Mouse (Mus musculus) intestine, embryonic 15.5 days (tissue): Measurements from ENCODE around the gene Mdk. TPM values are rescaled to one million over a fixed set of nuclear protein-coding genes. Genes with fewer than 3 reads are reported as not detected.

Source experiments
- ATAC-seq: fragments of 200-750 bp; cut with Nextera tagmentation; 2 replicates; pipeline ENCODE4 v1.8.0; 2017; ENCODE audit warnings: moderate TSS enrichment, moderate library complexity
- H3K27ac ChIP-seq: fragments of 300-500 bp; sonication (generic); 2 replicates; pipeline ENCODE4 v1.5.1; 2015; ENCODE audit warnings: mild to moderate bottlenecking, inconsistent platforms
- H3K27me3 ChIP-seq: fragments of 300-500 bp; sonication (generic); replicated peaks from 2 replicates; pipeline ENCODE4 v1.6.1; 2015; ENCODE audit warnings: inconsistent platforms
- H3K36me3 ChIP-seq: fragments of 300-500 bp; sonication (generic); 2 replicates; pipeline ENCODE4 v1.6.1; 2015; ENCODE audit warnings: inconsistent platforms
- H3K4me1 ChIP-seq: fragments of 300-500 bp; sonication (generic); replicated peaks from 2 replicates; pipeline ENCODE4 v1.6.1; 2015; ENCODE audit warnings: inconsistent platforms
- H3K4me2 ChIP-seq: fragments of 300-500 bp; sonication (generic); replicated peaks from 2 replicates; pipeline ENCODE4 v1.6.1; 2015; ENCODE audit warnings: mild to moderate bottlenecking, inconsistent platforms
- H3K4me3 ChIP-seq: fragments of 300-500 bp; sonication (generic); replicated peaks from 2 replicates; pipeline ENCODE4 v1.5.1; 2015; ENCODE audit warnings: inconsistent platforms
- H3K9ac ChIP-seq: fragments of 300-500 bp; sonication (generic); 2 replicates; pipeline ENCODE4 v1.6.1; 2015; ENCODE audit warnings: inconsistent platforms
- H3K9me3 ChIP-seq: fragments of 300-500 bp; sonication (generic); 2 replicates; pipeline ENCODE4 v1.6.1; 2016; ENCODE audit warnings: inconsistent platforms
- WGBS: fragments of 180-500 bp; shearing (Covaris S2); methylation state at CpG from one replicate; pipeline ENCODE4 v1.1.7; 2015; 5-methylcytosine and 5-hydroxymethylcytosine counted together
- polyA plus RNA-seq: library from polyadenylated mRNA; unstranded; fragments of >200 nt; fragmentation: Nextera tagmentation; extraction: Ambion mirVana; gene quantifications from 2 replicates; pipeline ENCODE4 v1.2.1, GENCODE M21; 2015

The Mdk gene
- polyA plus RNA-seq, 1 experiment from 2014 or later, result 652 TPM

DNA sequence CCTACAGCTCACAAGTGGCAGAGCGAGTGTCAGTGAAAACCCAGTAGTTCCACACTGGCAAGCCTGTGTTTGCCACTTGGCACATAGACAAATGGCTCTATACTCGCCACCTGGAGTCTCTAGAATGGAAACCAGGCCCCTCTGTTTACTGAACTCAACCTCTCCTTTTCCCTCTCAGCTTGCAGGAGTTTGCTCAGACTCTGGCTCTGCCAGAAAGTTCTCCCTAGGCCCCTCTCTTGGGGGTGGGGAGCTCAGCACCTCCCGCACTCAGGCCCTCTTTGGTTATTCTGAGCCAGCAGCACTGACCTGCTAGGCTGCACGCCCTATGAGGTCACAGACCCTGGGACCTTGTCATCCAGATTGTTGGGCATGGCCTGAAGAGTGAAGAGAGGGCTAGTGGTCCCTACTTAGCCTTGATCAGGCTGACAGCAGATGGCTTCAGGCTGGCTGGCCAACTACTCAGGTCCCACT is 23.1 kb upstream of the Mdk start:
- H3K9me3 ChIP-seq, result no peaks in the 10 kb centered on the region
- no peak for ATAC-seq
- H3K9ac ChIP-seq, result no peak overlapping the region
- no peak overlapping the region for H3K4me3 ChIP-seq
- no peaks in the 10 kb centered on the region for H3K27me3 ChIP-seq
- H3K4me2 ChIP-seq, result no peak overlapping the region
- 64% methylated on average over 4 of the region's 4 CpGs for WGBS
- no peaks in the 10 kb centered on the region for H3K36me3 ChIP-seq
- H3K27ac ChIP-seq, result 0 out of 2 replicates have a peak overlapping the region, but pooled peaks have one; percentile 44
- H3K4me1 ChIP-seq, result peaks cover 71% of the 10 kb centered on the region

DNA sequence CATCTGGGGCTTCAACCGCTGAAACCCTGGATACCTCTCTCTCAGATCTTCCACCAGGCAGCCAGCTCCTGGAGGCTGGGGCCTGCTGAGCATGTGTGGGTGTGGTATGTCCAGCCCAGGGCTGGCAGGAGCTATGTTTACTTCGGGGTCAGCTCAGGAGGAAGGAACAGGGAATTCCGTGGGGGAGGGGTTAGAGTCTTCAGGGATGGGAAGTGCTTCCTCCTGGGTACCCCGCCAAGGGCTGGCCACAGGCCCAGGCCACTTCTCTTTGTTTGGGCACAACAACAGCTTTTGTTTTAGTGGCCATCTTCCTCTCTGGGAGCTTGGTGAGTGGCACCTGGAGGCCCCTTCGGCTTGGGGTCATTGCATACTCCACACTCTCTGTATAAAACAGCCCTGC is 21.7 kb upstream of the Mdk start:
- H3K4me1 ChIP-seq, result peaks cover 71% of the 10 kb centered on the region
- no peak overlapping the region for H3K9ac ChIP-seq
- peak overlapping the region; percentile 45 for H3K27ac ChIP-seq
- no peaks in the 10 kb centered on the region for H3K36me3 ChIP-seq
- no peaks in the 10 kb centered on the region for H3K9me3 ChIP-seq
- H3K4me2 ChIP-seq, result no peak overlapping the region
- no peaks in the 10 kb centered on the region for H3K27me3 ChIP-seq
- H3K4me3 ChIP-seq, result no peak overlapping the region
- ATAC-seq, result 0 out of 2 replicates have a peak, but pooled peaks have one; percentile 24
- WGBS, result 11% methylated on average over 5 of the region's 5 CpGs

DNA sequence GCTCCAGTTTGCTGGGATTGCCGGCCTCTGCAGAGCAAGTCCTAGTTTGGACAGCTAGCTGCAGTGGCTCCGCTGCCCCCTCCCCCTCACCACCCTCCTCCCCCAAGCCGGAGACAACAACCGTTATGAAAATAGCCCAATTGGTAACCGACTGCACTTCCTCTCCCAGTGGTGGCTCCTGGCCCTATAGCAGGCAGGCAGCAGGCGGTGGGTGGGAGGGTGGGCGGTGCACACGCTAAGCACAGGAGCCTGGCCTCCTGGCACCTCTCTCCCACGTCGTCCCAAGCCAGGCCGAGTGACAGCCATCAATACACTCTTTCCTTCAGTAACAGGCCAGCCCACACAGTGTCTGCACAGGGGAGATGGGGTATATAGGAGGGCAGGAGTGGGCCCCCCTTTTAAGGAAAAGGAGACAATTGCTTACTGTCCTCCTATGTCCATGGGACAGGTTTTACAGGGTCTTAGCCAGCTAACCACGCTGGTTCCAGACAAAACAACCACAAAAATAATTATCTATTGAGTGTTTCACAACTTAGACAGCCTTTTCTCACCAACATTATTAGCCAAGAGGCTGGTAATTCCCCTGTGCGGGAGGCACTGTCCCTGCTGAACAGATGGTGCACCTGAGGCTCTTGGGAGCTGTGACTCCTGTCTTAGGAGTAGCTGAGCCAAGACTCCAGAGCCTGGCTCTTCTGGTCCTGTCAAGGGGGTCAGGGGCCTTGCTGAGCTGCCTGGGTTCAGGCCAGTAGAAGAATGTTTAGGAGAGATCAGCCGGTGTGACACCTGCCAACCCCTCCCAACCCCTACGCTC is 18.4 kb upstream of the Mdk start:
- H3K9me3 ChIP-seq, result no peaks in the 10 kb centered on the region
- peak; percentile 58 for ATAC-seq
- H3K9ac ChIP-seq, result peak overlapping the region; percentile 22
- no peaks in the 10 kb centered on the region for H3K36me3 ChIP-seq
- H3K4me2 ChIP-seq, result peak overlapping the region; percentile 48
- no peaks in the 10 kb centered on the region for H3K27me3 ChIP-seq
- peaks cover 67% of the 10 kb centered on the region for H3K4me1 ChIP-seq
- no peak overlapping the region for H3K4me3 ChIP-seq
- H3K27ac ChIP-seq, result peak overlapping the region; percentile 75
- 18% methylated on average over 15 of the region's 15 CpGs for WGBS

DNA sequence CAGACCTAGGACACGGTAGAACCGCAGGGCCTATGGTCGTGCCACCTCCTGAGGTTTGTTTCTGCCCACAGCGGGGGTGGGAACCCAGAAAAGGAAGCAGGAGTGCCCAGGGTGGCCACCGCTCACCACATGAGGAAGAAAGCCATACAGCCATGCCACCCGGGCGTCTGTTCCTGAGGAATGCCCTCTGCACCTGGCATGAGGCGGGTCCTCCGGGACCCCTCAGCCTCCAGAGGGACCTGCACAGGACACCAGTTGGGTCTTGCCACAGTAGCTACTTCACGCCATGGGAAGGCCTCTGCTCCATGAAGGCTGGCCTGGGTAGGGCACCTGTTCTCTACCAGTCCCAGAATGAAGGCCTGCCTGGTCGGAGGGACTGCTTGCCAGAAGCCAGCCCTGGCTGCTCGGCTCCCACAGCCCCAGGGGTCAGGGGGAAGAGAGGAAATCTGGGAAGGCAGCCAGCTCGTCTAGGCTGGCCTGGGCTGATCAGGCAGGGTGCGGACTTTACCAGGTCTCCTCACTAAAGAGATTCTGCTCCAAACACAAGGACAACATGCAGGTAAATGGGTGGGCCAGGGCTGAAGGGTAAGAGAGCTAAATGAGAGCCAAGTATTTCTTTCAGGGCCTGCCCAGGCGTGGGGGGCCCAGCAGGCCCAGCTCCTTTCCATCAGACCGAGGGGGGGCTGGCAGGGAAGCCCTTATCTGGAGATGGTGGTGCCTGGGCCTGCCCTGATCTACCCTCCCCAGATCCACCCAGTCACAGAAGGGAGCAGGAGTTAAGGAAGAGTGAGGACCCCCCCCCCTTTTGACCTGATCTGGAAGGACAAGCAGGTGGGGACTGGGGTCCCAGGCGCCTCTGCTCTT is 17.5 kb upstream of the Mdk start:
- H3K9ac ChIP-seq, result peak overlapping the region; percentile 22
- peak; percentile 11 for ATAC-seq
- peak overlapping the region; percentile 48 for H3K4me2 ChIP-seq
- H3K27ac ChIP-seq, result peak overlapping the region; percentile 75
- WGBS, result 69% methylated on average over 17 of the region's 17 CpGs
- no peak overlapping the region for H3K4me3 ChIP-seq
- H3K36me3 ChIP-seq, result no peaks in the 10 kb centered on the region
- H3K9me3 ChIP-seq, result no peaks in the 10 kb centered on the region
- no peaks in the 10 kb centered on the region for H3K27me3 ChIP-seq
- peaks cover 66% of the 10 kb centered on the region for H3K4me1 ChIP-seq

DNA sequence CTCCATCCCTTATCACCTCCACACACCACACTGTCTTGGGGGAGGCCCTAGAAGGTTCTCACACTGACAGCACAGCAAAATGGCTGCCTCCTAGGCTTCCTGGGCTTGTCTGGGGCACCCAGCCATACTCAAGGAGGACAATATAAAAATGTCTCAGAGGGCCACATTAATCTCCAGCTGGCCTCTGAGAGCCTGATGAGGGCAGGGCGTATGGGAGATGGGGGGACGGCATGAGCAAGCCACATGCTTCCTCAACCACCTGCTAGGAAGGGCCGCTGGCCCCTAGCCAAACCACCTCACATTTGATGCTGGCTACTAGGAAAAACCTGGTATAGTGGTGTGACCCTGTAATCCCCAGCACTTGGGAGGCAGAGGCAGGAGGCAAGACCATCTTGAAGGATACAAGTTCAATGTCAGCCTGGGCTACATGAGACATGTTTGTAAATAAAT is 16.7 kb upstream of the Mdk start:
- no peaks in the 10 kb centered on the region for H3K27me3 ChIP-seq
- H3K4me2 ChIP-seq, result no peak overlapping the region
- H3K4me1 ChIP-seq, result peaks cover 64% of the 10 kb centered on the region
- no peaks in the 10 kb centered on the region for H3K9me3 ChIP-seq
- no peak overlapping the region for H3K4me3 ChIP-seq
- no peak for ATAC-seq
- no peak overlapping the region for H3K9ac ChIP-seq
- H3K36me3 ChIP-seq, result no peaks in the 10 kb centered on the region
- H3K27ac ChIP-seq, result no peak overlapping the region; the same call in 1 of the 2 replicates
- 66% methylated on average over 3 of the region's 3 CpGs for WGBS

DNA sequence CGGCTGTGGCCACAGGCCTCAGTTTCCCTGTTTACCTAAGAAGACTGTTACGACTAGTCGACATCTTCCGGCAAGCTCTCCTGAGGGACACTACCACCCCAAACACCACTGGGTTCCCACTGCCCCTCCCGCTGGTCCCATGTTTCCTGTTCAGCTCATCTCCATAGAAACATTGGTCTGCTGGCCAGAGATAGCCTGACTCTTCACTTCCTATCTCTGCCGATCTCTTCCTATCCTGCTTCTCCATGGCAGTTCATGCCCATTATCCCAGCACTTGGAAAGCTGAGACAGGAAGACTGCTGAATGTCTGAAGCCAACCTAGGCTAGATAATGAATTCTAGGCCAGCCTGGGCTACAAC is 16.0 kb upstream of the Mdk start:
- Histone ChIP-seq H3K27ac (0 out of 2 replicates have a peak overlapping the region, but pooled peaks have one; percentile 45), H3K4me1 (peaks cover 58% of the 10 kb centered on the region), H3K9me3 (no peaks in the 10 kb centered on the region), H3K4me3 (no peak overlapping the region), H3K9ac (0 out of 2 replicates have a peak overlapping the region, but pooled peaks have one; percentile 0), H3K36me3 (no peaks in the 10 kb centered on the region), H3K27me3 (no peaks in the 10 kb centered on the region), H3K4me2 (peak overlapping the region; percentile 17; the same call in 1 of the 2 replicates)
- WGBS, result 64% methylated on average over 6 of the region's 6 CpGs
- ATAC-seq, result no peak

DNA sequence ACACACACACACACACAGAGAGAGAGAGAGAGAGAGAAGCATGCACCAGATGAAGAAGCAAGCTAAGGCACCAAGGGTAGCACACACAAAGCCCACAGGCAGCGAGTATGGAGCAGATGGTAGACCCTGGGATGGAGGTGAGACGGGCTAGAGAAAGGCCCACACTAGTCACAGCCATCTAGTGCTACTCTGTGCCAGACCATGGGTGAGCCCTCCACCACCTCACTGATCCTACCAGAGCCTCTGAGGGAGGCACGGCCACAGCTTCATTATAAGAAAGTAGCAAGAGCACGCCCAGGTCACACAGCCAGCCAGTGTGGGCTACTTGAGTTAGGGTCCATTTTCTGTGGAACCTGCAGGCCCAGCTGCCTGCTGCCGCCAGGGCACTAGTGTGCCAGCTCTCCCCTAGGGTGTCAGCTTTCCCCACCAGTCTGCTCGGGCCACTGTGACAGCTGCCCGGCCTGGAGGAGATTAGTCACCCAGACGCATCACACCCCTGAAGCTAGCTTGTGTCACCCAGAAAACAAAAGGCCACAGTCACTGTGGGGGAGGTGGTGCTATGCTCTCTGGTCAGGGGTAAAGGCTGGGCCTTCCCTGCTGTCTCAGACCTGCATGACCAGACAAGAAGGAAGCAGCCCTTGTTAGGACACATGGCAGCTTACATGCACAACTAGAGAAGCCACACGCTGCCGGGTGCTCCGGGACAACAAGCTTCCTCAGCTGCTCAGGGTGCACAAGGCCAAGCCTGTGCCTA is 15.5 kb upstream of the Mdk start:
- H3K4me2 ChIP-seq, result peak overlapping the region; percentile 17; the same call in 1 of the 2 replicates
- no peak overlapping the region for H3K4me3 ChIP-seq
- ATAC-seq, result peak; percentile 34
- H3K9me3 ChIP-seq, result no peaks in the 10 kb centered on the region
- peaks cover 58% of the 10 kb centered on the region for H3K4me1 ChIP-seq
- no peaks in the 10 kb centered on the region for H3K36me3 ChIP-seq
- H3K9ac ChIP-seq, result 0 out of 2 replicates have a peak overlapping the region, but pooled peaks have one; percentile 0
- H3K27me3 ChIP-seq, result no peaks in the 10 kb centered on the region
- peak overlapping the region; percentile 45 for H3K27ac ChIP-seq
- WGBS, result 60% methylated on average over 11 of the region's 11 CpGs

DNA sequence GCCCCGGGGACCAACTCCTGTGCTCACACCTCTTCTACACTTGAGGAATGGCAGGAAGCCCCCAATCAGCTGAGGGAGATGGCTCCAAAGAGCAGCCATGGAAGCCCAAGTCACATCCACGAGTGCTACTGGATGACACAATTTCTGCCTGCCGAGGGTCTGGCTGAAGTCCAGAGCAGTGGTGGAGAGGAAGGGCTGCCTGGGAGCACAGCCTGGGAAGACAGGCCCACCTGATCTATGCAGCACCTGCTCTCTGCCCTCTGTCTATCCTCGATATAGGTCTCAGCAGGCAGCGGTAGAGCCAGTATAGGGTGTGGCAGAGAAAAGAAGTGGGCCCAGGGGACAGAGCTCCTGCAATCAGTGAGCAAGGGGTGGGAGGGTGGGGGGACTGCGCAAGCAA is 14.7 kb upstream of the Mdk start:
- Histone ChIP-seq H3K27me3 (no peaks in the 10 kb centered on the region), H3K4me1 (peaks cover 58% of the 10 kb centered on the region), H3K9me3 (no peaks in the 10 kb centered on the region), H3K4me2 (no peak overlapping the region), H3K27ac (no peak overlapping the region), H3K9ac (no peak overlapping the region; the same call in 1 of the 2 replicates), H3K36me3 (0 out of 2 replicates have a peak, but pooled peaks cover 1% of the 10 kb centered on the region), H3K4me3 (no peak overlapping the region)
- ATAC-seq, result peak; percentile 48
- WGBS, result 41% methylated on average over 6 of the region's 6 CpGs

DNA sequence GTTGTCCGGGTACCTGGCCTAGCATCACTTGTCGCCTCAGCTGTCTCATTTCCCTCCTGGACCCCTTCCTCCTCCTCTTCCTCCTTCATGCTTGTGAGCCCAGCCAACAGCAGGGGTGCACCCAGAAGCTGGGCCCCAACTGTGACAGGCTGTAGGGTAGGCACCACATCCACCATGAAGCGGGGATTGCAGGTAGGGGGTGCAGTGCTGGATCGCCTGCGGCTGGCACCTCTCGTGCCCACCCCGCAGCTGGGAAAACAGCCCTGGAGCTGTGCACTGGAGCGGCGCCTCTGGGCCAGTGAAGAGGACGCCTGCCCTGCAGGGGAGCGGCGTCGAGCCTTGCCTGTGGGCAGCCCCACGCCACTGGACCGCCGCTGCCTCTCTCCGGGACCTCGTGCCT is 13.4 kb upstream of the Mdk start, which contains the start of gene Gm9821:
TSS of gene Gm9821 (plus strand) at position 221 of the 400 bp plus-strand sequence.
- 92% methylated on average over 18 of the region's 18 CpGs for WGBS

DNA sequence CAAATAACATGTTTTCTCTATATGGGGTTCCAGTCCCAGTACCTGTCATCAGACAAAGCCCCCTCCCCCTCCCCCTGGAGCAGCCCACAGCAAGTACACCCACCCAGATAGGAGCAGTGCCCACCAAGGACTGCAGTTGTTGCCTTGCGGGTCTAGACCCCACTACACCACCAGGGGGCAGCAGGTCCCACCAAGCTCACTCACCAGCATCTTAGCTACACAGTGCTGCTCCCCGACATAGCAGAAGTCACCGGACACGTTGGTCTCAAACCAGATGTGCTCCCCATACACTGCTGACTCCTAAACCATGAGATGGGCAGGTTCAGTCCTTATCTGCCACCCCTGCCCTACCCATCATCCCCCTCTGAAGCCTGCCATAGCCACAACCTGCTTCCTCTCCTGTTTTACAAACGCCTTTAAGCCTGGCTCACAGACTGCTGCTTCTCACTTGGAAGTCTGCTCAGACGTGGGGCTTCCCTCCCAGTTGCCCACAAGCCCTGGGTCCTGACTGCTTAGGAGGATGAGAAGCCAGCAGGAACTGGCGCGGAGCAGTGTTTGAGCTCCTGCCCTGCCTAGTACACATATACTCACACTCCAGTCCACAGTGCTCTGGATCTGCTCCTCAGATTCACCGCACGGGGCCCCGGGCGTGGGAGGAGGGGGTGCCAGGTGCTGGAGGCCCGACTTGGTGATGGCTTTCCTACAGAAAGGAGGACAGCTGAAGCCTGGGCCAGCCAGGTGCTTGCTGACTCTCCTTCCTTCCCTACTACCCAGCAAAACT is 12.3 kb upstream of the Mdk start:
- peaks cover 18% of the 10 kb centered on the region for H3K36me3 ChIP-seq
- H3K27me3 ChIP-seq, result no peaks in the 10 kb centered on the region
- H3K4me1 ChIP-seq, result peaks cover 42% of the 10 kb centered on the region
- no peak overlapping the region for H3K27ac ChIP-seq
- ATAC-seq, result peak; percentile 60
- WGBS, result 43% methylated on average over 13 of the region's 13 CpGs
- H3K4me3 ChIP-seq, result no peak overlapping the region
- H3K9ac ChIP-seq, result peak overlapping the region; percentile 5; the same call in 1 of the 2 replicates
- H3K4me2 ChIP-seq, result no peak overlapping the region
- H3K9me3 ChIP-seq, result no peaks in the 10 kb centered on the region

More for the DNA sequence above, 13.4 kb upstream of the Mdk start, which contains the start of gene Gm9821:
- Histone ChIP-seq H3K36me3 (peaks cover 7% of the 10 kb centered on the region), H3K9ac (peak within 1 kb of the TSS; percentile 5; the same call in 1 of the 2 replicates), H3K4me1 (peaks cover 53% of the 10 kb centered on the region), H3K27ac (no peak within 1 kb of the TSS), H3K9me3 (no peaks in the 10 kb centered on the region), H3K4me3 (no peak within 1 kb of the TSS), H3K27me3 (no peaks in the 10 kb centered on the region), H3K4me2 (no peak within 1 kb of the TSS)
- ATAC-seq, result no peak

DNA sequence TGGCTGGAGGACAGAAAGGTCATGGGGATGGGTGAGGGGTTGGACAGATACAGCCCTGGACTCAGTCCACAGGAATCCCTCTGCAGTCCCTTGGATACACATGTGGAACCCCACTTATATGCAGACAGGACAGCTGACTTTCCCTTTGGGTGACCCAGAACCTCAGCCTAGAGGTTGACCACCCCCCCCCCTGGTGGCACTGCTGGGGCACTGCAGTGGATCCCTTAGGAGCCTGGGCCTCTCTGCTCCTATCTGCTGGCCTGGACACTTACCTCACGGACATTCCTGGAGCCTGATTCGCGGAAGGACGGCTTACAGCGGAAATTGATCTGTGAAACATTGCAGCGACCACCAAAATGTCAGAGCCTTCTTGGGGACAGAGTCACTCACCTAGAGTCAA is 10.3 kb upstream of the Mdk start:
- 70% methylated on average over 6 of the region's 6 CpGs for WGBS

More for the DNA sequence above, 10.3 kb upstream of the Mdk start:
- no peak overlapping the region for H3K27ac ChIP-seq
- H3K4me3 ChIP-seq, result no peak overlapping the region
- peaks cover 24% of the 10 kb centered on the region for H3K4me1 ChIP-seq
- H3K9ac ChIP-seq, result no peak overlapping the region
- ATAC-seq, result no peak
- no peak overlapping the region for H3K4me2 ChIP-seq
- peaks cover 38% of the 10 kb centered on the region for H3K36me3 ChIP-seq
- no peaks in the 10 kb centered on the region for H3K27me3 ChIP-seq
- no peaks in the 10 kb centered on the region for H3K9me3 ChIP-seq
